Mouse (Mus musculus) forebrain, embryonic 10.5 days (tissue): Measurements from ENCODE around the gene Atp5k. TPM values are rescaled to one million over a fixed set of nuclear protein-coding genes. Genes with fewer than 3 reads are reported as not detected.
A peak's percentile ranks its signal among the peaks of the same experiment; 100 is the strongest.

ENCODE experiments used
- DNase-seq: peaks from one replicate; pipeline ENCODE4 v3.0.0-alpha.2; 2017; ENCODE audit warnings: low spot score; ENCODE audit errors: extremely low spot score
- H3K27ac ChIP-seq: fragments of 300-500 bp; sonication (generic); 2 replicates; pipeline ENCODE4 v1.5.1; 2016; ENCODE audit warnings: mild to moderate bottlenecking
- H3K27me3 ChIP-seq: fragments of 300-500 bp; sonication (generic); 2 replicates; pipeline ENCODE4 v1.6.1; 2016; ENCODE audit warnings: mild to moderate bottlenecking; ENCODE audit not compliant: poor library complexity, severe bottlenecking
- H3K36me3 ChIP-seq: fragments of 300-500 bp; sonication (generic); replicated peaks from 2 replicates; pipeline ENCODE4 v1.6.1; 2016; ENCODE audit warnings: mild to moderate bottlenecking, moderate library complexity
- H3K4me1 ChIP-seq: fragments of 300-500 bp; sonication (generic); 2 replicates; pipeline ENCODE4 v1.6.1; 2016
- H3K4me3 ChIP-seq: fragments of 300-500 bp; sonication (generic); 2 replicates; pipeline ENCODE4 v1.5.1; 2016; ENCODE audit warnings: mild to moderate bottlenecking, moderate library complexity
- H3K9me3 ChIP-seq: fragments of 300-500 bp; sonication (generic); 2 replicates; pipeline ENCODE4 v1.6.1; 2016; ENCODE audit warnings: mild to moderate bottlenecking, moderate library complexity
- WGBS: fragments of 180-500 bp; shearing (Covaris S2); methylation state at CpG from one replicate; pipeline ENCODE4 v1.1.7; 2016; 5-methylcytosine and 5-hydroxymethylcytosine counted together
- polyA plus RNA-seq: library from polyadenylated mRNA; unstranded; fragments of >200 nt; fragmentation: Nextera tagmentation; extraction: Ambion mirVana; gene quantifications from 2 replicates; pipeline ENCODE4 v1.2.1, GENCODE M21; 2016

The Atp5k gene
- polyA plus RNA-seq, 1 experiment from 2014 or later, result 391 TPM

DNA sequence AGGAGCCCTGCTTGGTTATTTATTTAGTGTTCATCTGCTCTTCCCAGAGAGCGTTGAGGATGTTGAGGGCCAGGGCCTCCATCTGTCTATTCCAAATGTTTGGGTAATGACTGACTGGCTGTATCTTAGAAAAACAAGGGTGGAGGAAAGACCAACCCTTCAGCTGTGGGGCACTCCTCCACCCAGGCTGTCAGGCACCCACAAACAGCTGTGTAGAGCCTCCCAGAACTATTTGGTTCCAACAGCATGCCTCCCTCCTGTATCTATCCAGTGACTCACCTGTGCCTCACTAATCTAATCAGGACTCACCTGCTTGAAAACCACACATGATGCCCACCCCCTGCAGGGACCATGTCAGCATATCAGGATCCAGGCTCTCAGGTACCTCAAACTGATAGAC, 18.2 kb upstream of the Atp5k start:
- 98% methylated on average over 1 of the region's 1 CpGs for WGBS
- H3K4me1 ChIP-seq, result peaks cover 19% of the 10 kb centered on the region
- no peak for DNase-seq

DNA sequence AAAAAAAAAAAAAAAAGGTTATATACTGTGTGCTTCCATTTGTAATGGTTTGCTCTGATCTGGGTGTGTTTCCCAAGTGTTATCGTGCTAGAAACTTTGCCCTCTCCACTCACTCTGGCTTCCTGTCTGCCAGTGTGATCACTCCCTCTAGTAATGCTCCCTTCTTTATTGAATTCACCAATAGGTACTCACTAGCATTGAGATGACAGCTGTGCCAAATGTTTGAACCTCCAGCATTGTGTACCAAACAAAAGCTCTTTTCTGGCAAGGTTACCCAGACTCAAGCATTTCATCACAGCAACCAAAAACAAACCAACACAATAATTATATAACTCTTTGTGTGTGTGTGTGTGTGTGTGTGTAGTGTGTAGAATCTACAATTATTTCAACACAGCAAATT, 17.4 kb upstream of the Atp5k start:
- no peaks in the 10 kb centered on the region for H3K9me3 ChIP-seq
- no peak for DNase-seq
- WGBS, result 88% methylated on average over 1 of the region's 1 CpGs
- H3K36me3 ChIP-seq, result no peaks in the 10 kb centered on the region
- no peak overlapping the region for H3K4me3 ChIP-seq
- H3K27me3 ChIP-seq, result peaks cover 35% of the 10 kb centered on the region
- peaks cover 19% of the 10 kb centered on the region for H3K4me1 ChIP-seq
- no peak overlapping the region for H3K27ac ChIP-seq

More for the DNA sequence above, 18.2 kb upstream of the Atp5k start:
- H3K4me3 ChIP-seq, result no peak overlapping the region
- no peaks in the 10 kb centered on the region for H3K9me3 ChIP-seq
- no peak overlapping the region for H3K27ac ChIP-seq
- peaks cover 27% of the 10 kb centered on the region for H3K27me3 ChIP-seq
- no peaks in the 10 kb centered on the region for H3K36me3 ChIP-seq

DNA sequence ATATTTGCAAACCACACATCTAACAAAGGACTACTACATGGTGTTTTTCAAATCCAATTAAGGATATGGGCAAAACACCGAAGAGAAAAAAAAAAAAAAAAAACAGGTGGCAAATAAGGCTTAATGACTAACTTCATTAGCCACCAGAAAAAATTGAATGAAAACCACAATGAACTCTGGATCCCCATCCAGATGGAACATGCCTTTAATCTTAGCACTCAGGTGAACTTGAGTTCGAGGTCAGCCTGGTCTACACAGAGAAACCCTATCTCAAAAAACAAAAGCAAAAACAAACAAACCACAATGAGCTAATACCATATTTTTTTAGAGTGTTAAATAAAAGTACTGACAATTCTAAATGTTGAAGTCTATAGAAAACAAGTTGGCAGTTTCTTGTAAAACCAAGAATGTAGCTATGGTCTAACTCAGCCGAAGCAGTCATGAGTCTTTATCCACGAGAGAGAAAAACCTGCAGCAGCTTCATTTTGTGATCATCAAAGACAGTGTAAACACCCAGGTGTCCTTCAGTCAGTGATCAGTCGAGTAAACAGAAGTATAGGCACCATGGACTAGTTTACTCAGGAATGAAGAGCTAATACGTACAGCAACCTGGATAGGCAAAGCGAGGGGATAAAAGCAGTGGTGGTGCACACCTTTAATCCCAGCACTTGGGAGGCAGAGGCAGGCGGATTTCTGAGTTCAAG, 16.7 kb upstream of the Atp5k start:
- Histone ChIP-seq H3K27ac (no peak overlapping the region), H3K36me3 (no peaks in the 10 kb centered on the region), H3K9me3 (no peaks in the 10 kb centered on the region), H3K4me1 (peaks cover 19% of the 10 kb centered on the region), H3K27me3 (peaks cover 41% of the 10 kb centered on the region), H3K4me3 (no peak overlapping the region)
- no peak for DNase-seq
- 85% methylated on average over 8 of the region's 8 CpGs for WGBS

DNA sequence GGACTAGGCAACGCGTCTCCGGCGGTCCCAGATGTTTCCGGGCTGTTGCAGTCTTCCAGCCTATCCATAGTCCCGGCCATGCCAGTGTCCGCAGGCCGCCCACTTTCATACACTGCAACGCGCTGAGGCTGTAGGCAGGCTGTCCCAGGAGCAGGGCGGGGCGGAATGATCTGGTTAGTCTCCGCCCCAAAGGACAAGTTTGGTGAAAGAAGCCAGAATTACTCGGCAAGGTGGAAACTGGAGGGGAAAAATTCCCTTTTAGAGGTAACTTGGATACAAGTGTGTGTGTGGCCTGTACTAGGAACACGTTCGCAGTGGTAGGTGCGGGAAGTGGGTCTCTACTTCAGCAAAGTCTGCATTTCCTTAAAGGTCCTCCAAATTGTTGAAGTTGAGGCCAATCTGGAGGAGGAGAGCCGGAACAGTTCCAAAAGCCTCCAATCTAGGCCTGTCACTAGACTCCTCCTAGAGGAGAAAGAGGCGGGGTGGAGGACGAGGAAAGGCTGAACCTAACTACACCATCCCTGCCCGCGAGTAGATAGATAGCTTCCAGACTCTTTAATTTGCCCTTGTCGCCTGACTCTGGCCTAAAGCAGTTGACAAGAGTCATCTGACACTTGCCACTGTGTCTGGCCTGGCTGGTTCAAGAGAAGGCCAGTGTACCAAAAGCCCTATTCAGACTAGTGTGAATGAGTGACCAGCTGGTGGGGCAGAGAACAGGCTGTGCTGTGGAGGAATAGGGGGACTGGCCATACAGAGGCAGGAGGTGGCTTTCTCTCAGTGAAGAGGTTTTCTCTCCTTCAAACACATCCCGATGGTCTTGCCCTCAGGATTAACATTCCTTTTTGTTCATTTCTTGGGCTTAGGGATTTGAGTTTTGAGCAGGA, 14.8 kb upstream of the Atp5k start, which contains the start of gene Mfsd7a:
TSS of gene Mfsd7a (minus strand) at position 107 of the 884 bp plus-strand sequence.
- Histone ChIP-seq H3K36me3 (no peaks in the 10 kb centered on the region), H3K4me1 (peaks cover 19% of the 10 kb centered on the region), H3K27ac (peak within 1 kb of the TSS; percentile 26; the same call in 1 of the 2 replicates), H3K4me3 (peak within 1 kb of the TSS; percentile 49), H3K9me3 (no peaks in the 10 kb centered on the region), H3K27me3 (peaks cover 43% of the 10 kb centered on the region)
- DNase-seq, result peak; percentile 63
- 14% methylated on average over 24 of the region's 24 CpGs for WGBS

DNA sequence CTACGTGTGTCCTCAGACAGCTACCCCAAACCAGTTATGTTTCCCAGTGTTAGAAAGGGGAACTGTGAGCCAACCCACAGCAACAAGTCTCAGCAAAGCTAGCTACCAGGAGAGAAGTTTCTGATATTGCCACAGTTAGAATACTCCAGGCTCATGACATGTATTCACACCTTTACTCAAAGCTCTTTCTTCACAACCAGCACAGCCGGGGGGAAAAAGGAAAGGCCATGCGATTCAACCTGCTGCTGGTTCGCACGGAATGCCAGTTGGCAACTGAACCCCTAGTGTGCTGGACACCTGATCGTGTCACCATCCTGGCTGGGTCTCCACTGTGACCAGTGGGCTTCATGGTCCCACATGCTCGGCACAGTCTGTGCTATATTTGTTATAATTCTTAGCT, 13.6 kb upstream of the Atp5k start:
- 87% methylated on average over 7 of the region's 7 CpGs for WGBS
- H3K36me3 ChIP-seq, result no peaks in the 10 kb centered on the region
- H3K27ac ChIP-seq, result no peak overlapping the region
- H3K9me3 ChIP-seq, result no peaks in the 10 kb centered on the region
- peaks cover 19% of the 10 kb centered on the region for H3K4me1 ChIP-seq
- peaks cover 43% of the 10 kb centered on the region for H3K27me3 ChIP-seq
- no peak for DNase-seq
- peak overlapping the region; percentile 49; the same call in 1 of the 2 replicates for H3K4me3 ChIP-seq

DNA sequence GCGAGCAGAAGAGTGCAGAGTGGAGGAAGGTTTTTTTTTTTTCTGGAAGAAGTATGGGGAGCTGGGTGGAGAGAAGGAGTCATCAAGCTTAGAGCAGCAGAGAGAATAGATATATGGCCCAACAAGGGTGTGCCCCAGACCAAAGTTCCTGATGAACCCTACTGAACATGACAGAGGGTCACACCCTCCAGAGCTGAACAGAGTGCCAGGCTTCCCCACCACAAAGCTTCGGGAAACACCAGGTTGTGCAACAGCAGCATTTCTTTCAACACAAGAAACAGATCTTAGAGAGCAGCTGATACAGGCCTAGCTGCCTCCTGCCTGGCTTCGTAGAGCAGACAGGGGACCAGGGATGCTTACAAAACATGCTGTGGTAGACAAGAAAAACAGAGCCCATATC, 12.7 kb upstream of the Atp5k start:
- H3K4me3 ChIP-seq, result no peak overlapping the region
- peaks cover 43% of the 10 kb centered on the region for H3K27me3 ChIP-seq
- WGBS, result 77% methylated on average over 3 of the region's 3 CpGs
- peaks cover 19% of the 10 kb centered on the region for H3K4me1 ChIP-seq
- no peaks in the 10 kb centered on the region for H3K36me3 ChIP-seq
- no peak for DNase-seq
- no peak overlapping the region for H3K27ac ChIP-seq
- H3K9me3 ChIP-seq, result no peaks in the 10 kb centered on the region

DNA sequence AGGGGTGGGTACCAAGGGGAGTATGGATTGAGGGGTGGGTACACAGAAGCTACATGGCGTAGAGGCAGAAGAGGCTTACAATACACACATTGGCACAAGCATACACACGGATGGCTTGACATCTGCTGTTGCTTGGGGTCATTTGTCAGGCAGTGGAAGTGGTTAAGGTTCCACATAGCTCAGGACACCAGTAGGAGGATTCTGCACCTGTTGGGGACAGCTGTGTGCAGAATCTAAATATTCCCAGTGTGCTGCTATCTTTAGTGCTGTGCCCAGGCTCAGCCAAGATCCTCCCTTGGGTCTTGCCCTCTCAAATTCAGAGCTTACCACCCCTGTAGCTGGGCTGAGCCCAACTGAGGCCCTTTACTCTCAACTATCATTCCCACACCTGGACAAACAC, 1.9 kb upstream of the Atp5k start:
- H3K9me3 ChIP-seq, result no peaks in the 10 kb centered on the region
- no peak overlapping the region for H3K27ac ChIP-seq
- H3K27me3 ChIP-seq, result no peaks in the 10 kb centered on the region
- DNase-seq, result no peak
- peaks cover 17% of the 10 kb centered on the region for H3K4me1 ChIP-seq
- 83% methylated on average over 2 of the region's 2 CpGs for WGBS
- H3K4me3 ChIP-seq, result no peak overlapping the region
- peaks cover 19% of the 10 kb centered on the region for H3K36me3 ChIP-seq

DNA sequence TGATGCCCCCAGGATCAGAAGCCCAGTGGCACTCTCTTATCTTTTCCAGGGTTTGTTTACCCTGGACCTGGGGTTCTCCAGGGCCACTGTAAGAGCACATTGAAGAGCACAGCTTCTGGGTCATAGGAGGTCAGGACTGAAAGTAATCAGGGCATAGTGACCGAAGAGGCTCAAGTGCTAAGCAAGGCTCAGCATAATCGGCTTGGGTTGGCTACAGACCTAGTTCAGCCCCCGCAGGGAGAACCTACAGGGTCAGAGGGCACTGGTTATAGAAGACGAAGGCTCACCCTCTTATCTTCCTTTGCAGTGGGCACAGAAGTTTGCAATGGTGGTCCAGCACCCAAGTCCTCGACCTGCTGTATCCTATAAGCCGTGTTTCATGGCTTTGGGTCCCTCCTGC, 3.1 kb downstream of the Atp5k start:
- WGBS, result 92% methylated on average over 6 of the region's 6 CpGs
- no peak for DNase-seq
- Histone ChIP-seq H3K27ac (no peak overlapping the region), H3K4me3 (no peak overlapping the region), H3K36me3 (peaks cover 38% of the 10 kb centered on the region), H3K9me3 (no peaks in the 10 kb centered on the region), H3K27me3 (no peaks in the 10 kb centered on the region), H3K4me1 (peaks cover 17% of the 10 kb centered on the region)

DNA sequence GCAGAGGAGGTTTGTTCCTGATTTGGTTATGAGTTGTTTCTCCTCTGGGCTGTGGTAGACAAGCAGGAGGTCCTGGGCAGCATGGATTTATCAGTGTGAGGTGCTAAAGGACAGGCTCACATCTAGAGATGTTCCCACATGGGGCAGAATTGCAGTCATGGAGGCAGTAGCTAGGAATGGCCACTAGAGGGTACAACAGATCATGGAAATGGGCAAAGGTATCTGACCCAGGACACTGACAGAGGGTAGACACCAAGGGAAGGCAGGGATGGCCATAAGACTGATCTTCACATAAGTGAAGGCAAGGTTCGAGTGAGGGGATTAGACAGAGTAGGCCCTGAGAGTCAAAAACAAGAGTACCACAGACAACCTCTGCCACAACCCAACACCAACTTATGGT, 7.1 kb downstream of the Atp5k start:
- peak; percentile 29 for DNase-seq
- H3K9me3 ChIP-seq, result no peaks in the 10 kb centered on the region
- 70% methylated on average over 1 of the region's 1 CpGs for WGBS
- H3K27me3 ChIP-seq, result no peaks in the 10 kb centered on the region
- no peaks in the 10 kb centered on the region for H3K4me1 ChIP-seq
- H3K36me3 ChIP-seq, result peaks cover 29% of the 10 kb centered on the region
- no peak overlapping the region for H3K27ac ChIP-seq
- no peak overlapping the region for H3K4me3 ChIP-seq

DNA sequence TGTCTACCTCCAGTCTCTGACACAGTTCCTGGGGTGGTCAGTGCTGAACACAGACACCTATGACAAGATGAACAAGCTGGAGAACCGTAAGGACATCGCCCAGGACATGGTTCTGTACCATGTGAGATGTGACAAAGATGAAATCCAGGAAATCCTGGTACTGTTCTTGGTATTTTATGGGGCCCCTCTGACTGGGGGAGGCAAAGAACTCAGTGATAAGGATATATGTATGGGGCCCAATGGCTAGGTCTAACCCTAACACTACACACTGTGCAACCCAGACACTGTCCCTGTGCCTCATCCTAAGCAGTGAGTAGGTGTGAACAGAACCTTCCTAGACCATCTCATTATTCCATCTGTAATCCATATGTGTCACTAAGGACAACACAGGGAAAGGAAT, 10.8 kb downstream of the Atp5k start:
- H3K4me3 ChIP-seq, result no peak overlapping the region
- no peak for DNase-seq
- no peaks in the 10 kb centered on the region for H3K4me1 ChIP-seq
- WGBS, result 95% methylated on average over 2 of the region's 2 CpGs
- no peaks in the 10 kb centered on the region for H3K36me3 ChIP-seq
- H3K27ac ChIP-seq, result no peak overlapping the region
- H3K9me3 ChIP-seq, result no peaks in the 10 kb centered on the region
- H3K27me3 ChIP-seq, result no peaks in the 10 kb centered on the region

DNA sequence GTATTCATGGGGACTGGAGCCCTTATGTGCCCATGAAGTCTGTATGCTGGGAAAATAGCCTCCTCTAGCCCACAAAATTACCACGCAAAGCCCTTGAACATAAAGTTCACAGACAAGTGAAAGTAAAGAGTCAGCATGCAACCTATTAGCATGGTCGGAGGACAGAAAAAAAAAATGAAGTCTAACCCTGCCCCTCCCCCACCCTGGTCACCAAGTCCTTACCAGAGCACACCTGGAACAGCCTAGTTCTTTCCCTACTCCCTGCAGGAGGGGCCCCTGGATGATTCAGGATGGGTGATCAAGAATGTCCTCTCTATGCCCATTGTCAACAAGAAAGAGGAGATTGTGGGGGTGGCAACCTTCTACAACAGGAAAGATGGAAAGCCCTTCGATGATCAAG, 11.5 kb downstream of the Atp5k start:
- H3K36me3 ChIP-seq, result no peaks in the 10 kb centered on the region
- no peak overlapping the region for H3K27ac ChIP-seq
- no peaks in the 10 kb centered on the region for H3K4me1 ChIP-seq
- no peaks in the 10 kb centered on the region for H3K27me3 ChIP-seq
- H3K4me3 ChIP-seq, result no peak overlapping the region
- DNase-seq, result no peak
- H3K9me3 ChIP-seq, result no peaks in the 10 kb centered on the region
- 83% methylated on average over 3 of the region's 3 CpGs for WGBS

DNA sequence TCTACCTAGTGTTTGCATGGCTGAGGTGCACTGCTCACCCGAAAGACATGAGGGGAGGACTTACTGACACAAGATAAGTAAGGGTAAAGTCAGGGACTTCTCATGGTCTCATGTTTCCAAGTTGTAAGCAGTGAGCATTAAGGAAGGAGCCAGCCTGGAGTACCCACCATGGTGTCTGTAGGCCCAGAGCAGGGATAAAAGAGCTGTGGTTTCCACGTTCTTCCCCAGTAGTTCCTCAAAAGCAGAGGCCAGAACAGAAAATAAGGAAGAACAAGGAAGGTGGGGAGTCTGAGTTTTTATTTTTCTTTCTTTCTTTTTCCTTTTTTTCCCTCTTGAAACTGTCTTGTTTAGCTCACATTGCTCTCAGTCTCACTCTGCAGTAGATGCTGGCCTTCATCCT, 19.5 kb downstream of the Atp5k start:
- no peaks in the 10 kb centered on the region for H3K4me1 ChIP-seq
- no peaks in the 10 kb centered on the region for H3K27me3 ChIP-seq
- 76% methylated on average over 2 of the region's 2 CpGs for WGBS
- H3K36me3 ChIP-seq, result no peaks in the 10 kb centered on the region
- H3K27ac ChIP-seq, result no peak overlapping the region
- H3K4me3 ChIP-seq, result no peak overlapping the region
- no peak for DNase-seq
- H3K9me3 ChIP-seq, result no peaks in the 10 kb centered on the region

DNA sequence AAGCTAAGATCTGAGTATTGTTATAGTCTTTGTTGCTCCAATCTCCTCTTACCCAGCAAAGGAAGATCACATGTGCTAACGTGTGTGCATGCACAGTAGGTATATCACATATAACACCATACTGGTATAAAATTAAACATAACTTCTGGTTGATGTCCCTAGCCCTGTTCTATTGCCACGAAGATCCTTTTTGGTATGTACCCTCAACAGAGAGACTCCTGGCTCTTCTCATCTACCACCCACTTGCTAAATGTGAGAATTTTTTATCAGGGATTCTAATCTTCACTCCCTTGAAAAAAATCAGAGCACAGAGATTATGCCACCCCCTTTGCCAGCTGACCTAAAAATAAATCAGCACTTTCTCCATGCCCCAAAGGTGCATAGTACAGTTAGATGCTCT, 27.3 kb downstream of the Atp5k start:
- WGBS, result 74% methylated on average over 2 of the region's 2 CpGs
- H3K4me1 ChIP-seq, result no peaks in the 10 kb centered on the region
- DNase-seq, result no peak
- no peak overlapping the region for H3K27ac ChIP-seq
- no peaks in the 10 kb centered on the region for H3K27me3 ChIP-seq
- H3K36me3 ChIP-seq, result no peaks in the 10 kb centered on the region
- H3K9me3 ChIP-seq, result no peaks in the 10 kb centered on the region
- no peak overlapping the region for H3K4me3 ChIP-seq
